Mouse (Mus musculus) heart, adult 2 months (tissue): Measurements from ENCODE around the gene Slc48a1.

ENCODE experiments used
- CTCF ChIP-seq: fragments of 200-600 bp; IDR thresholded peaks from 2 replicates; pipeline ENCODE4 v1.8.1; 2022; ENCODE audit warnings: antibody characterized with exemption, mild to moderate bottlenecking, moderate library complexity
- POLR2A ChIP-seq: fragments of 200-500 bp; IDR thresholded peaks from 2 replicates; pipeline ENCODE4 v1.6.1; 2011; ENCODE audit warnings: mild to moderate bottlenecking, low read depth, low read length, control low read depth; ENCODE audit not compliant: insufficient read depth

- TF ChIP-seq POLR2A: no peak
- no peak for TF ChIP-seq CTCF
Measured at GRCm38 (mm10) chr15:97829432-97829831, 51.1 kb downstream of the Slc48a1 start.
